Mouse (Mus musculus) neutrophil, adult 5-6 weeks (primary cell): Measurements from ENCODE around the gene Bco1. TPM values are rescaled to one million over a fixed set of nuclear protein-coding genes. Genes with fewer than 3 reads are reported as not detected.

Experiments used
- ATAC-seq: fragments of 151-379, 151-347 bp; 2 replicates; pipeline ENCODE4 v1.8.0; 2017; ENCODE audit warnings: mild to moderate bottlenecking, moderate TSS enrichment; ENCODE audit not compliant: insufficient number of reproducible peaks, poor library complexity, low FRiP score, severe bottlenecking; ENCODE audit errors: extremely low read depth
- total RNA-seq: library from RNA; stranded (forward); fragments of 200-1000 nt; gene quantifications from 2 replicates; pipeline ENCODE4 v1.2.3, GENCODE M21; 2017

Gene Bco1
- total RNA-seq, 1 experiment from 2014 or later: not detected

- no peak for ATAC-seq
Measured at GRCm38 (mm10) chr8:117173690-117174089, 78.0 kb downstream of the Bco1 start.

DNA sequence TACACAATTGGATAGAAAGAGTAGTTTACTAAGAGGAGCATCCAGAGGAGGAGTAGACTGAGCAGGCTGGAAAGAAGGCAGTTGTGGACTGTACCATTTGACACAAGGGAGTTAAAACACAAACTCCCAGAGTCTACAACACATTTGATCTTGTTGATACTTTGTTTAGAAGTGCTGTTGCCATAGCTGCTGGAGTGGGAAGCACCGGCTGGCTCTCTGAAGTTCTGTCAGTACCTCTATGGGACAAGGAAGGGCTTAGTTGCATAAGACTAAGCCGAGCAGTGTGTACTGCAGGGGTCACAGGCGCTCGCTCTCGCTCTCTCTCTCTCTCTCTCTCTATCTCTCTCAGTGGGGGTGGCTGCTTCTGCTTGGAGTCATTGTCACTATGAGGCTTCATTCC is 78.9 kb downstream of the Bco1 start:
- no peak for ATAC-seq

GRCm38 (mm10) chr8:117176308-117176707 is 80.7 kb downstream of the Bco1 start:
- ATAC-seq: no peak

DNA sequence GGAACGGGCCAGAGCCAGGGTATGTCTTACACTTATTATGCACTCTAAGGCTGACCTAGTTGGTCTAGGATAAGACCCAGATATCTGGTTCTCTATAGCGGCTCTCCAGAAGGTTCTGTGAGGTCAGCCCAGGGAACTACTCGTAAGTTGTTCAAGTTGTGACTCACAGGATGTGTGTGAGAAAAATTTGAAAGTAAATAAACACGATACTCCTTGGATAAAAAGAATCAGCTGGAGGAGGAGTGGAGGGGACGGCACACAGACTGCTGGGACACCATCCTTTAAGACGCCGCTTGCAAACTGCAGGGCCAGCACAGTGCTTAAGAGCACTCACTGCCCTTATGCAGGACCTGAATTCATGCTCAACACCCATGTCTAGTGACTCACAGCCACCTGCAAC is 81.6 kb downstream of the Bco1 start:
- ATAC-seq: no peak

- no peak for ATAC-seq
Measured at GRCm38 (mm10) chr8:117178039-117178438, 82.4 kb downstream of the Bco1 start.

DNA sequence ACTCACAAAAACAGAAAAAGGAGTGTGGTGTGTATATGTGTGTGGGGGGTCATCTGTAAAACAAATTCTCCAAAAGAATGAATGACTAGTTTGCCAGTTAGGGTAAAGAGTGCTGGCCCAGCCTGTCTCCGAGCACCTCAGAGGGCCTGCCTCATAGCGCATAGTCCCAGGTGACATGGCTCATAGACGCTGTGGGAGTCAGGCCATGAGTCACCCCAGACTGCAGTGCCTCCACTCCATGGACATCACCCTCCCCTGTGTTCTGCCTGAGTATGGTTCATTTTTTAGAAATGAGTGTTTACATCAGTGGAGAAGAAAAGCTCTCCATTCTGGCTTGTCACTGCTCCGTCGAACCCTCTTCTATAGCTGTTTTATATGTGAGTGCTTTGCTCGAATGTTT is 83.0 kb downstream of the Bco1 start:
- ATAC-seq: no peak

- no peak for ATAC-seq
Measured at GRCm38 (mm10) chr8:117182746-117183145, 87.1 kb downstream of the Bco1 start.

Other genes with a start within 250 kb of the Bco1 start
- gene Cmc2, start 174.4 kb upstream of the Bco1 start, total RNA-seq: 2.8 and 4.3 TPM in 2 replicates
- 2.0 and 2.8 TPM in 2 replicates for gene Cenpn, start 174.1 kb upstream of the Bco1 start, total RNA-seq
- 10.4 and 12.1 TPM in 2 replicates for gene Atmin, start 152.5 kb upstream of the Bco1 start, total RNA-seq
- 1.7 TPM in 1 of 2 replicates, not detected in the other for gene 1700030J22Rik, start 116.9 kb upstream of the Bco1 start, total RNA-seq
- 4.7 and 10.5 TPM in 2 replicates for gene Gcsh, start 102.3 kb upstream of the Bco1 start, total RNA-seq
- under 0.01 and 0.49 TPM in 2 replicates for gene Pkd1l2, start 13.4 kb upstream of the Bco1 start, total RNA-seq
- 3.6 and 4.1 TPM in 2 replicates for gene Gan, start 62.3 kb downstream of the Bco1 start, total RNA-seq
- gene Cmip, start 161.2 kb downstream of the Bco1 start, total RNA-seq: 70.7 and 74.6 TPM in 2 replicates